Mouse (Mus musculus) c-Kit-positive CD71-positive TER-119-negative erythroid progenitor cells, embryonic 14.5 days (primary cell): ENCODE data around the gene Olfr878.

Source experiments
- DNase-seq: peaks from one replicate; pipeline ENCODE4 v3.0.0-alpha.2; 2013; ENCODE audit warnings: low read depth

The Olfr878 gene

GRCm38 (mm10) chr9:37917540-37917939 lies at the start of gene Olfr878:
Olfr878 (plus strand) TSS chr9:37917840.
- no peak for DNase-seq

DNA sequence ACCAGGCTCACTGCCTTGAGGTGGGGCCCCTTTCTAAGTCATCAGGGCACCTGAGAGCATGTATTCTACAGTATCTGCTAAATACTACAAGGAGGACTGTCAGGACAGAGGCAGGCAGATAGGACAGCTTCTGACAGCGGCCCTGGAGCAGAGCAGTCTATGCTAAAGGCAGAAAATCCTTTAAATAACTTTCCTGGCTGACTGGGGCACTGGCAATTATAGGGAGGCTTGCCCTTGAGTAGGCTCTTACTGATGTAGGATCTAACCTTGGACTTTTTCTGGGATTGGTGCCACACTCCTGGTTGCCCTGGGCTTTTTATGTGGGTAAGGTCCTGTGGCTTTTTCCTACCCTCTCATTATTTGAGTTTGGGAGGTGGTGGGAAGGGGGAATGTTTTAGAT lies 47.4 kb upstream of the Olfr878 start:
- DNase-seq = no peak

- DNase-seq = no peak
Measured at GRCm38 (mm10) chr9:37871097-37871496, 46.5 kb upstream of the Olfr878 start.

- DNase-seq = no peak
Measured at GRCm38 (mm10) chr9:37871536-37871935, 46.1 kb upstream of the Olfr878 start.

DNA sequence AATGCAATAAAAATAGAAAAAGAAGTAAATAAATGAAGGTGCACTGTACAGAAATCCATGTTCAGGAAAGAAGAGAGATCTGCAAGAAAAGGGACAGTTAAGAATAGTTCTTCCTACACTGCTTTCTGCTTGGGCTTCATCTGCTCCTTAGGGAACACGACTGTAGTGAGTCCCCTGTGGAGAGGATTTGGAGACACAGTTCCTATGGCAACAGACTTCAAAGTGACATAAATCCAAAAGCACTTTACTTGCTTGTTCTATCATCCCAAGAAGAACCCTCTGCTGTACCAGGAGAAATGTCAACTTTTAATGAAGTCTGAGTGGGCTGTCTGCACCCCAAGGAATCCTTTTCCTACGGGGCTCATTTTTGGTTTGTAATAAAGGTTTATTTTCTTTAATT lies 26.7 kb upstream of the Olfr878 start:
- no peak for DNase-seq

DNA sequence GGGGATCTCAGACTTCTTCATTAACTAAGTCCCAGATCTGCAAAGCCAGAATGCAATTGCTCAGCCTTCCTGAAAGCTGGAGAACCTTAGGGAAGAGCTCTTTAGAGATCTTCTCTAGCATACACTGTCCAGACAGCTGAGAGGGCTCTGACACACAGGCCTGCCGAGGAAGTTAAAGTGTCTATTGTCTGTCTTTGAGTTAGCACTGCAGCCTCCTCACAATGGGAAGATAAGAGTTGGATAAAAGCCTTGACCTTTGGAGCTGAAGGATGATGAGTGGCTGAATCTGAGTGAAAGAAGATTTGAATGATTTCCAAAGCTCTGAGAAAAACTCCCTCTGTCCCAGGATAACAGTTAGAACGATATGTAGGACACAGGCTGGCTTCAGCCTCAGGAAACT lies 21.0 kb upstream of the Olfr878 start, which contains the start of gene Olfr145:
TSS of gene Olfr145 (plus strand) at position 64 of the 400 bp plus-strand sequence.
- DNase-seq = no peak

DNA sequence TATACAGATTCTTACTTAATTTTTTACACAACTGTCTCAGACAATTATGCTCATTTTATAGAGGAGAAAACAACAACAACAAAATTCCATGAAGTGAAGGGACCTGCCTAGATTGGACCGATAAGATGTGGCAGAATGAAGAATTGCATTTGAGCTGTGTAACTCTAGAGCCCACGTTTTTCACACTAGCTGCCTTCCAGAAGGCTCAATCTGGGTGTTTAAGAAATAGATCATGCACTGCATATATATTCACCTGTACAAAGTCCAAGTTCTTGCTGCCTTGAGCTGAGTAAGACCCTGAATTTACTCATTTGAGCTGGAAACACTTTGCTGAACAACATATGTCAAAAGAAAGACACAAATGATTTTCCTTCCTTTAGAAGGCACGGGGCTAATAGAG lies 12.1 kb upstream of the Olfr878 start:
- DNase-seq = no peak

DNA sequence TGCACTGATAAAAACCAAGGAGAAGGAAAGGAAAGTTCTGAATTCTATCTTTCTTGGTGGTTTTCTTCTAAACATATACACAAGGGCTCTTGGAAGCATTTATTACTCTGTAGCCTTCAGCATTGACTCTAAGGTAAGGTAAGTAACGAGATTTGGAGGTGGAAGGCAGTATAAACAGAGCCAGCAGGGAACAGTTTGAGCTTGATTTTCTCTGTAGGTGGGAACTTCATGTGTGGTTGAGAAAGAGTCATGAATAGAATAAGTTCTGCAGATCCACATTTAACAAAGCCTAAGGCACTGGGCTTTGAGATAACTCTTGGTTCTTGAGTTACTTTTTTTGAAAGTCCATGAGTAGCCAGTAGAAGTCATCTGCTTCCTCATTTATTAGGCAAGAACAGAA lies 378 bp downstream of the Olfr878 start:
- no peak for DNase-seq

DNA sequence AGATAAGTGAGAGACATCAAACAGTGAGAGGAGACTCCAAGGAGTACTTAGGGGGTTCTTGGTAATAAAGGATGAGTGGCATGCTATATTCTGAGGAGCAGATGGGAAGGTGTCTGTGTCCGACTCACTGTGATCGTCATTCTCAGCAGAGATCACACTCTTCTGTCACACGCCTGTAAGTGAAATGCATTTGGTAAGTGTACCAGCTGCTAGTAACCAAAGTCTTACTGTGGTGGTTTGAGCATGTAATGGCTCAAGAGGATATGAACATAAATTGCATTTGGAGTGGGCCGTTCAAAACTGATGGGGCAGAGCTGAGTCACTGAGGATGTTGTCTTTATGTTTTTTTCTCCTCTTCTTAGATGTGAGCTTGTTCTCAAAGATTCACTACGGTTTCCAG lies 6.6 kb downstream of the Olfr878 start:
- DNase-seq = no peak

DNA sequence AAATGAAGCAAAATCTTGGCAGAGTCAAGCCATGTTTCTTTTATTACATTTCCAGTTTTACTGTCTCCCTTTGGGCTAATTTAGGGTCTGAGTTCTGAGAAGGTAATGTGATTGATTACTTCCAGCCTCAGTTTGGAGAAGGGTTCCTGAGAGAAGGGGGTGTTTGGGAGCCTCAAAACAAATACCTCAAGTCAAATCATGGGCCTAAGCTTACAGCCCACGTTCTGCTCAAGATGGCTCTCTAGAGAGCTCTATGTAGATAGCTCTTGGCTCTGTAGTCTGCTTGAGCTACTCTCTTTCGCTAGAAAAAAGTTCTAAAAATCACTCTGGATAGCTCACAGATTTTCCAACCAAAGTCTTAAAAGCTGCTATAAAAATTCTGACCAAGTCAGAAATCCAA lies 7.8 kb downstream of the Olfr878 start:
- DNase-seq = no peak

- DNase-seq = no peak
Measured at GRCm38 (mm10) chr9:37926019-37927013, 8.7 kb downstream of the Olfr878 start.

GRCm38 (mm10) chr9:37932519-37932918 lies 14.9 kb downstream of the Olfr878 start:
- DNase-seq = peak; percentile 23

- DNase-seq = no peak
Measured at GRCm38 (mm10) chr9:37934146-37934545, 16.5 kb downstream of the Olfr878 start.

GRCm38 (mm10) chr9:37941167-37941566 lies 23.5 kb downstream of the Olfr878 start:
- DNase-seq = no peak
